Mouse (Mus musculus): Measurements from ENCODE around the gene Cdca7l. TPM values are rescaled to one million over a fixed set of nuclear protein-coding genes. Genes with fewer than 3 reads are reported as not detected.
"Not testable (repeated sequence)": the region's sequence is repeated elsewhere in the genome, so short reads cannot be mapped to it uniquely, and the experiment has no call there.

Cdca7l gene
- polyA plus RNA-seq (2015; fragmentation: Nextera tagmentation; extraction: Ambion mirVana) = 39.8 and 41.5 TPM in 2 replicates

DNA sequence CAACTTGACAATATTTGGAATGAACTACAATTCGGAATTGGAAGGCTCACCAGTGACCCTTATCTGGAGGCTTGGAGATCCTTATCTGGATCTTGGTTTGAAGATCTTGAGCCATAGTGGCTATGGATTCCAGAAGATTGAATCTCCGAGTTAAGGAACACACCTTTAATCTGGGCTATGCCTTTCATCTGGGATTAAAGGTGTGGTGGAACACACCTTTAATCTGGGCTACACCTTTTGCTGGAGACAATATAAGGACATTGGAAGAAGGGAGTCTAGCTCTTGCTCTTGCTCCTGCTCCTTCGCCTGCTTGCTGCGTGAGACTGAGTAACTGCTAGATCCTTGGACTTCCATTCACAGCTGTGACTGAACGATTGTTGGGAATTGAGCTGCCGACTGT lies at the start of gene Cdca7l:
Gene Cdca7l, plus strand, starts transcription at position 301 of the 400 bp plus-strand sequence.
- not testable (repeated sequence) for H3K4me2 ChIP-seq; H3K27ac ChIP-seq; H3K27me3 ChIP-seq; H3K9ac ChIP-seq; H3K4me1 ChIP-seq; H3K4me3 ChIP-seq; H3K9me3 ChIP-seq; H3K36me3 ChIP-seq; ATAC-seq (ENCODE audit: insufficient number of reproducible peaks, low FRiP score, low TSS enrichment, low read depth)
- 64% methylated on average over 2 of the region's 6 CpGs for WGBS

DNA sequence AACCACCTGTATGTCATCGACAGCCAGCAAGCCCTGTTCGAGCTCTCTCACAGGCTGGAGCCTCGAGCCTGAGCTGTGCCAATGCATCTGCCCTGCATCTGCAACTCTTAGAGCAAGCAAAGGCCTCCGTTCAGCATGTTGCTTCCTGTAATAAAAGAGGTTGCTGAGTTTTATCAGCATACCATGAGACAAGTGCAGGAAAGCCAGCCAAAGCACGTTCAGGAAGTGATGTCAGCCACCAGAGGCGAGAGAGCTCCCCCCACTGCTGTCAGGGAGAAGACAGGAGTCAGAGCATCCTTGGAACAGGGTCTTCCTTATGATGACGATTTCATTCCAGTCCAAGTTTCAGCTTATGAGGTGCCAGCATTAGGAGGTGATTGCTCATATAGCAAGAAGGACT lies 48.1 kb upstream of the Cdca7l start:
- no peak overlapping the region for H3K9ac ChIP-seq
- no peak overlapping the region for H3K4me2 ChIP-seq
- ATAC-seq (ENCODE audit: insufficient number of reproducible peaks, low FRiP score, low TSS enrichment, low read depth) = no peak
- WGBS = 17% methylated on average over 7 of the region's 7 CpGs
- no peak overlapping the region for H3K4me3 ChIP-seq
- peaks cover 13% of the 10 kb centered on the region; the same call in 1 of the 2 replicates for H3K4me1 ChIP-seq
- no peak overlapping the region; the same call in 1 of the 2 replicates for H3K27ac ChIP-seq
- H3K9me3 ChIP-seq = no peaks in the 10 kb centered on the region
- H3K27me3 ChIP-seq = no peaks in the 10 kb centered on the region
- no peaks in the 10 kb centered on the region for H3K36me3 ChIP-seq

GRCm38 (mm10) chr12:117760373-117760772 lies 43.7 kb upstream of the Cdca7l start:
- Histone ChIP-seq H3K27ac (no peak overlapping the region), H3K4me2 (no peak overlapping the region), H3K9me3 (no peaks in the 10 kb centered on the region), H3K9ac (no peak overlapping the region), H3K4me3 (no peak overlapping the region), H3K36me3 (no peaks in the 10 kb centered on the region), H3K27me3 (no peaks in the 10 kb centered on the region), H3K4me1 (peaks cover 5% of the 10 kb centered on the region; the same call in 1 of the 2 replicates)
- 78% methylated on average over 5 of the region's 5 CpGs for WGBS
- ATAC-seq (ENCODE audit: insufficient number of reproducible peaks, low FRiP score, low TSS enrichment, low read depth) = no peak

DNA sequence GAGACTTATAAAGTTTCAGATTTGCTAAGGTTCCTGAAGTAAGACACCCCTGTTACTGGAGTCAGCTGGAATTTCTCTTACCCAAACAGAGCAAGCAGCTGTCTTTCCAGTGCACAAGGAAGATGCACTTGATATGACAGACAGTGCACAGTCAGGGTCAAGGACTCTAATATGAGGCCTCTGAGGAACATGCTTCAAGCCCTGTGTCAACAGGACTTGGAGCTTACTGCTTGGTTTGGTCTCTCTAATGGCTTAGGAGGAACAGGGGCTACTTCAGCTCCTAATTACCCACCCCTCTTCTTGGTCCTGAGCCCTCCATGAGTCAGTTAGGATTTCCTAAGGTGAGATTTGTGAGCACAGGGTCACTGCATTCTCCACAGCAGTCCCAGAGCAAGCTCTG lies 43.2 kb upstream of the Cdca7l start:
- Histone ChIP-seq H3K27me3 (no peaks in the 10 kb centered on the region), H3K4me1 (peaks cover 2% of the 10 kb centered on the region; the same call in 1 of the 2 replicates), H3K4me3 (no peak overlapping the region), H3K4me2 (no peak overlapping the region), H3K9ac (no peak overlapping the region), H3K27ac (no peak overlapping the region), H3K36me3 (no peaks in the 10 kb centered on the region), H3K9me3 (no peaks in the 10 kb centered on the region)
- no peak for ATAC-seq (ENCODE audit: insufficient number of reproducible peaks, low FRiP score, low TSS enrichment, low read depth)

- H3K27me3 ChIP-seq = no peaks in the 10 kb centered on the region
- no peaks in the 10 kb centered on the region for H3K36me3 ChIP-seq
- ATAC-seq (ENCODE audit: insufficient number of reproducible peaks, low FRiP score, low TSS enrichment, low read depth) = no peak
- no peak overlapping the region for H3K4me2 ChIP-seq
- no peak overlapping the region for H3K9ac ChIP-seq
- H3K9me3 ChIP-seq = no peaks in the 10 kb centered on the region
- no peaks in the 10 kb centered on the region for H3K4me1 ChIP-seq
- no peak overlapping the region for H3K27ac ChIP-seq
- WGBS = 49% methylated on average over 1 of the region's 1 CpGs
- H3K4me3 ChIP-seq = no peak overlapping the region
These were observed 42.4 kb upstream of the Cdca7l start for GRCm38 (mm10) chr12:117761698-117762097.

DNA sequence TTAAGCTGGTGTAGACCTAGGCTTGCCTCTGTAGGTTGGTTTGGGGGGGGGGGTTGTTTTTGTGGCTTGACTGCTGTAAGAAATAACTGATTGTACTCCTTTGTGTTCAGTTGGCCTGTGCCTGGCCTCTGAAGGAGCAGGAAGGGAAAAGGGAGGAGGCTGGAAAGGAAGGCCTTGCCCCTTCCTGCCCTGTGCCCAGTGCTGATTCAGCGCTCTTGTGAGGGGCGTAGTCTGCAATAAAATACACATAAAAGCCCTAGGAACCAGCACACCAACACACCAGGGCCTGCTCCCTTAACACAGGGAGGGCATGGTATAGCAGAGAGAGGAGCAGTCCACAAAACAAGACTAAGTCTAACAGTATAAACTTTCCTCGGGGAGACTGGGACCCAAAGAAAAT lies 40.8 kb upstream of the Cdca7l start:
- no peaks in the 10 kb centered on the region for H3K27me3 ChIP-seq
- 0 out of 2 replicates have a peak, but pooled peaks have one; percentile 11 for ATAC-seq (ENCODE audit: insufficient number of reproducible peaks, low FRiP score, low TSS enrichment, low read depth)
- WGBS = 39% methylated on average over 3 of the region's 3 CpGs
- H3K27ac ChIP-seq = no peak overlapping the region
- H3K9me3 ChIP-seq = no peaks in the 10 kb centered on the region
- no peak overlapping the region for H3K4me2 ChIP-seq
- no peaks in the 10 kb centered on the region for H3K36me3 ChIP-seq
- no peaks in the 10 kb centered on the region for H3K4me1 ChIP-seq
- H3K9ac ChIP-seq = no peak overlapping the region
- H3K4me3 ChIP-seq = no peak overlapping the region

- no peak for ATAC-seq (ENCODE audit: insufficient number of reproducible peaks, low FRiP score, low TSS enrichment, low read depth)
- Histone ChIP-seq H3K4me2 (no peak overlapping the region), H3K4me3 (no peak overlapping the region), H3K4me1 (no peaks in the 10 kb centered on the region), H3K27ac (no peak overlapping the region), H3K9me3 (no peaks in the 10 kb centered on the region), H3K36me3 (no peaks in the 10 kb centered on the region), H3K27me3 (no peaks in the 10 kb centered on the region), H3K9ac (no peak overlapping the region)
- WGBS = 9% methylated on average over 7 of the region's 7 CpGs
These were observed 39.2 kb upstream of the Cdca7l start for GRCm38 (mm10) chr12:117764839-117765238.

GRCm38 (mm10) chr12:117769113-117769512 lies 35.0 kb upstream of the Cdca7l start:
- H3K36me3 ChIP-seq = no peaks in the 10 kb centered on the region
- 4% methylated on average over 5 of the region's 5 CpGs for WGBS
- H3K27ac ChIP-seq = no peak overlapping the region
- no peaks in the 10 kb centered on the region for H3K27me3 ChIP-seq
- no peak overlapping the region for H3K4me3 ChIP-seq
- H3K9me3 ChIP-seq = no peaks in the 10 kb centered on the region
- no peak overlapping the region for H3K9ac ChIP-seq
- no peak overlapping the region for H3K4me2 ChIP-seq
- no peaks in the 10 kb centered on the region for H3K4me1 ChIP-seq
- no peak for ATAC-seq (ENCODE audit: insufficient number of reproducible peaks, low FRiP score, low TSS enrichment, low read depth)

- ATAC-seq (ENCODE audit: insufficient number of reproducible peaks, low FRiP score, low TSS enrichment, low read depth) = no peak
These were observed 33.9 kb upstream of the Cdca7l start for GRCm38 (mm10) chr12:117770211-117770610.

DNA sequence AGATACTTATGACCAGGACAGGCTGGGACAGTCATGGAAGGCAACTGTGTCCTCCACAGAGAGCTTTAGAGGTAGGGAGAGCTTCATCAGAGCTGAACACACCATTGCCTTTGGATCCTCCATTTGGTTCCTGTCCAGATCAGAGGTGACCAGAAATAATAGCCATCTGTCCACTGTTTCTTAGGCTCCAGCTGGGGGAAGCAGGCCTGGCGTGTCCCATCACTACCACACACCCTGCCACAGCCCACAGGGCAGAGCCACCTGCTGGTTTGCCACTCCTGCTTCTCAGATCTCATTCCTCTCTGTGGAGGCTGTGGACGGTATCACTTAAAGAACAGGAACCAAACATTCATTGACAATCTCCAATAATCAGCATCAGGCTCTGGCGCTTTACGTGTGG lies 32.9 kb upstream of the Cdca7l start:
- Histone ChIP-seq H3K27me3 (no peaks in the 10 kb centered on the region), H3K9me3 (no peaks in the 10 kb centered on the region), H3K27ac (no peak overlapping the region), H3K4me3 (no peak overlapping the region), H3K4me1 (no peaks in the 10 kb centered on the region), H3K4me2 (no peak overlapping the region), H3K36me3 (no peaks in the 10 kb centered on the region), H3K9ac (no peak overlapping the region)
- 84% methylated on average over 4 of the region's 4 CpGs for WGBS
- no peak for ATAC-seq (ENCODE audit: insufficient number of reproducible peaks, low FRiP score, low TSS enrichment, low read depth)

More at GRCm38 (mm10) chr12:117770211-117770610, 33.9 kb upstream of the Cdca7l start:
- no peaks in the 10 kb centered on the region for H3K9me3 ChIP-seq
- H3K4me1 ChIP-seq = no peaks in the 10 kb centered on the region
- no peaks in the 10 kb centered on the region for H3K27me3 ChIP-seq
- H3K36me3 ChIP-seq = no peaks in the 10 kb centered on the region
- no peak overlapping the region for H3K27ac ChIP-seq
- WGBS = 40% methylated on average over 2 of the region's 2 CpGs
- no peak overlapping the region for H3K4me3 ChIP-seq
- H3K9ac ChIP-seq = no peak overlapping the region
- H3K4me2 ChIP-seq = no peak overlapping the region

- no peak for ATAC-seq (ENCODE audit: insufficient number of reproducible peaks, low FRiP score, low TSS enrichment, low read depth)
- no peak overlapping the region for H3K4me3 ChIP-seq
- no peak overlapping the region for H3K4me2 ChIP-seq
- WGBS = 1% methylated on average over 2 of the region's 2 CpGs
- no peaks in the 10 kb centered on the region for H3K36me3 ChIP-seq
- no peak overlapping the region for H3K9ac ChIP-seq
- H3K27me3 ChIP-seq = no peaks in the 10 kb centered on the region
- H3K9me3 ChIP-seq = no peaks in the 10 kb centered on the region
- no peaks in the 10 kb centered on the region for H3K4me1 ChIP-seq
- no peak overlapping the region for H3K27ac ChIP-seq
These were observed 31.5 kb upstream of the Cdca7l start for GRCm38 (mm10) chr12:117772638-117773037.

- no peaks in the 10 kb centered on the region for H3K36me3 ChIP-seq
- no peak overlapping the region for H3K4me2 ChIP-seq
- H3K27me3 ChIP-seq = no peaks in the 10 kb centered on the region
- no peak for ATAC-seq (ENCODE audit: insufficient number of reproducible peaks, low FRiP score, low TSS enrichment, low read depth)
- H3K27ac ChIP-seq = no peak overlapping the region
- H3K4me1 ChIP-seq = no peaks in the 10 kb centered on the region
- H3K9me3 ChIP-seq = no peaks in the 10 kb centered on the region
- H3K9ac ChIP-seq = no peak overlapping the region
- WGBS = 68% methylated on average over 5 of the region's 5 CpGs
- H3K4me3 ChIP-seq = no peak overlapping the region
These were observed 27.2 kb upstream of the Cdca7l start for GRCm38 (mm10) chr12:117776841-117777240.

DNA sequence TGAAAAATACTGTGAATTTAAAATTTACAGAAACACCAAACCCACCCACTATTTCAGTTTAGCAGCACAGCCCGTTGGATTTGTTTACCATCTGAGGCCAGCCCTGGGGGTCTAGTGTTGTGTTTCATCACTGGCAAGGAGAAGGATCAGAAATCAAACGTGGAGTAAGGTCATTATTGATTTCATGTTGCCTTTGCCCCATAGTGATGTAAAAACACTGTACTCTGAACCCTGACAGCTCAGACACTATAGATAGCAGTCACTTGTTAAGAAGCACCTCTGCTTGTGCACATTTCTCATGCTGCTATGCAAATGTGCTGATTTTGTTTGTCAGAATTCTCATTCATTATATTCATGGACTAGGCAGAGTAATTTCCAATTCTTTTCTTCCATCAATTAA lies 22.7 kb upstream of the Cdca7l start:
- Histone ChIP-seq H3K27me3 (no peaks in the 10 kb centered on the region), H3K9ac (no peak overlapping the region), H3K4me3 (no peak overlapping the region), H3K36me3 (no peaks in the 10 kb centered on the region), H3K27ac (no peak overlapping the region), H3K4me2 (no peak overlapping the region), H3K4me1 (no peaks in the 10 kb centered on the region), H3K9me3 (no peaks in the 10 kb centered on the region)
- no peak for ATAC-seq (ENCODE audit: insufficient number of reproducible peaks, low FRiP score, low TSS enrichment, low read depth)
- 40% methylated on average over 2 of the region's 2 CpGs for WGBS
